In the genomic region with DNA sequence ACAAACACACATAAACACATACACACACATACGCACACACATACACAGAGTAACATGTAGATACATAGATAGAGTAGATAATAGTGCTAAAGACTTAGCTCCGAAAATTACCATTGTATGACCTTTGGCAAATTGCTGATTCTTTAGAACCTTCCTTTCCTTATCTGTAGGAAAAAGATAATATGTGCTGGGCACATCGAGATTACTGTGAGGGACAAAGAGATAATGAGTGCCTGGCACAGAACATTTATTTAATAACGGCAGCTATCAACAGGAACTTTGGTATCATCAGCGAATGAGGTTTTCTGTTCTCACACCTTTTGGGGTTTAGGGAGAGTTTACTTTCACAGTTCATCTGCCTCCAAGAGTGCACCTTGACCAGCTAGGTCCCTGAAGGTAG, we compare ENCODE assay signal across 30 mouse cellular contexts. TPM values are rescaled to one million over a fixed set of nuclear protein-coding genes. Genes with fewer than 3 reads are reported as not detected.
DNase-seq lines count a peak whose midpoint lies in the region; TF ChIP-seq lines count a peak whose summit lies in the region.
"Had no signal": no experiment of that assay in that cellular context is flagged by ENCODE, and none has a peak within 500 bp of the region (broad histone marks: within the 10 kb centered on the region; RNA-seq: fewer than 3 reads in every experiment).

No protein-coding gene starts in this region.

- peaks cover 12% of the 10 kb centered on the region for H3K36me3 ChIP-seq in small intestine, adult 2 months (ENCODE audit: control insufficient read depth, insufficient read depth, low read length)
- H3K36me3 ChIP-seq: embryonic facial prominence, embryonic 12.5 days; embryonic facial prominence, embryonic 15.5 days; hindbrain, embryonic 12.5 days; hindbrain, embryonic 15.5 days had no signal

- no peaks in the 10 kb centered on the region for H3K27me3 ChIP-seq in small intestine, adult 2 months (ENCODE audit: control insufficient read depth, insufficient read depth, low read length)

- H3K4me1 ChIP-seq in small intestine, adult 2 months (ENCODE audit: control insufficient read depth, insufficient read depth, insufficient read length, low read length) = peaks cover 8% of the 10 kb centered on the region; the same call in 1 of the 2 replicates

- intact Hi-C loops in left cerebral cortex, adult 2 months (cut with DNase I) = no loop called here

- DNase-seq in cerebellum, adult 9-11 months = peak; percentile 15
- DNase-seq in cerebellum, postnatal 10 days = no peak
- no peak for DNase-seq in left cerebral cortex, adult 2 months (ENCODE audit: extremely low spot score in 1 of 2, low spot score in 2 of 2)
- no peak for DNase-seq in left cerebral cortex, adult 18-20 months (ENCODE audit: low spot score in 2 of 2)
- DNase-seq in adrenal gland, postnatal 14 days = no peak
- DNase-seq: adrenal gland, postnatal 10 days; cerebellum, adult 11 months; cerebellum, postnatal 25 days; forebrain, postnatal 0 days; gastrocnemius, adult 2 months; gastrocnemius, postnatal 14 days; heart, adult 11 months had no signal

- TF ChIP-seq CTCF in left cerebral cortex, adult 2 months (IDR thresholded peaks at IDR 0.05) = no peak
- no peak for TF ChIP-seq CTCF in small intestine, adult 2 months (IDR thresholded peaks at IDR 0.05; ENCODE audit: extremely low read depth, insufficient read length, insufficient replicate concordance, low read depth, low read length)

- H3K27ac ChIP-seq in left cerebral cortex, adult 2 months = peak overlapping the region; percentile 5; the same call in 1 of the 2 replicates
- H3K27ac ChIP-seq in small intestine, adult 2 months (ENCODE audit: insufficient read depth, low read depth, low read length) = peak overlapping the region; percentile 59
- H3K27ac ChIP-seq: embryonic facial prominence, embryonic 12.5 days; embryonic facial prominence, embryonic 15.5 days; gastrocnemius, adult 2 months; hindbrain, embryonic 12.5 days; hindbrain, embryonic 15.5 days had no signal

- 30% methylated on average over 5 of the region's 5 CpGs for WGBS in small intestine, adult 2 months

- no peak for TF ChIP-seq POLR2A in small intestine, adult 2 months (IDR thresholded peaks at IDR 0.05; ENCODE audit: low read depth, low read length)

- H3K4me3 ChIP-seq in left cerebral cortex, adult 2 months = peak overlapping the region; percentile 20
- H3K4me3 ChIP-seq in small intestine, adult 2 months (ENCODE audit: low read depth, low read length) = no peak overlapping the region
- H3K4me3 ChIP-seq: embryonic facial prominence, embryonic 12.5 days; embryonic facial prominence, embryonic 15.5 days; gastrocnemius, adult 2 months; hindbrain, embryonic 12.5 days; hindbrain, embryonic 15.5 days had no signal

RNA-seq across cellular contexts. Expression of a gene that starts 5.0 kb away (rescaled TPM):
- total RNA-seq in left cerebral cortex, adult 2 months (2021) = 10 to 100 TPM; 54.3 to 58.6 TPM
- 10 to 100 TPM; 48.7 to 52.5 TPM for total RNA-seq in left cerebral cortex, adult 18-20 months (2021)
- 39.5 and 174 TPM in 2 replicates for polyA plus RNA-seq in small intestine, adult 2 months (2012; rRNA removed)
- 46.1 and 51.5 TPM in 2 replicates for total RNA-seq in adrenal gland, postnatal 14 days (2021)
- polyA plus RNA-seq: C2C12 had no signal

RNA-seq across cellular contexts. Expression of a gene that starts 37.2 kb away (rescaled TPM):
- not detected for total RNA-seq in left cerebral cortex, adult 2 months (2021)
- not detected for total RNA-seq in left cerebral cortex, adult 18-20 months (2021)
- polyA plus RNA-seq in small intestine, adult 2 months (2012; rRNA removed) = not detected in 2 replicates
- total RNA-seq in adrenal gland, postnatal 14 days (2021) = 0.38 TPM in 1 of 2 replicates, not detected in the other
- total RNA-seq: common myeloid progenitor, adult 5-6 weeks; forebrain, postnatal 0 days; gastrocnemius, postnatal 4 days; heart, postnatal 25 days; hematopoietic stem cell, adult 5-6 weeks had no signal
- polyA plus RNA-seq: C2C12; CD4-positive, CD25-positive, alpha-beta regulatory T cell, adult 4 months; embryonic facial prominence, embryonic 12.5 days; embryonic facial prominence, embryonic 15.5 days; forebrain, embryonic 11.5 days; forebrain, embryonic 14.5 days; forebrain, postnatal 0 days; frontal cortex, adult 2 months; heart, embryonic 11.5 days; heart, embryonic 14.5 days; hindbrain, embryonic 12.5 days; hindbrain, embryonic 15.5 days; intestine, embryonic 14.5 days; Patski had no signal
